Mouse (Mus musculus) heart, embryonic 13.5 days (tissue): ENCODE data around the gene Lhfp. TPM values are rescaled to one million over a fixed set of nuclear protein-coding genes. Genes with fewer than 3 reads are reported as not detected.

Experiments
- ATAC-seq: fragments of 200-750 bp; cut with Nextera tagmentation; 2 replicates; pipeline ENCODE4 v1.8.0; 2017; ENCODE audit warnings: moderate TSS enrichment; ENCODE audit not compliant: insufficient number of reproducible peaks, low FRiP score, low TSS enrichment; ENCODE audit errors: extremely low read depth
- H3K27ac ChIP-seq: fragments of 300-500 bp; sonication (generic); replicated peaks from 2 replicates; pipeline ENCODE4 v1.5.1; 2015; ENCODE audit warnings: moderate library complexity, mild to moderate bottlenecking, inconsistent platforms
- H3K27me3 ChIP-seq: fragments of 300-500 bp; sonication (generic); replicated peaks from 2 replicates; pipeline ENCODE4 v1.6.1; 2015; ENCODE audit warnings: mild to moderate bottlenecking, inconsistent platforms
- H3K36me3 ChIP-seq: fragments of 300-500 bp; sonication (generic); 2 replicates; pipeline ENCODE4 v1.6.1; 2015; ENCODE audit warnings: mild to moderate bottlenecking, inconsistent platforms
- H3K4me1 ChIP-seq: fragments of 300-500 bp; sonication (generic); 2 replicates; pipeline ENCODE4 v1.6.1; 2015; ENCODE audit warnings: inconsistent platforms
- H3K4me2 ChIP-seq: fragments of 300-500 bp; sonication (generic); 2 replicates; pipeline ENCODE4 v1.6.1; 2015; ENCODE audit warnings: inconsistent platforms, mild to moderate bottlenecking, moderate library complexity
- H3K4me3 ChIP-seq: fragments of 300-500 bp; sonication (generic); 2 replicates; pipeline ENCODE4 v1.5.1; 2015; ENCODE audit warnings: moderate library complexity, mild to moderate bottlenecking, inconsistent platforms
- H3K9ac ChIP-seq: fragments of 300-500 bp; sonication (generic); 2 replicates; pipeline ENCODE4 v1.6.1; 2015; ENCODE audit warnings: inconsistent platforms, mild to moderate bottlenecking, moderate library complexity
- H3K9me3 ChIP-seq: fragments of 300-500 bp; sonication (generic); 2 replicates; pipeline ENCODE4 v1.6.1; 2016; ENCODE audit warnings: inconsistent platforms
- WGBS: fragments of 180-500 bp; shearing (Covaris S2); methylation state at CpG from one replicate; pipeline ENCODE4 v1.1.7; 2015; ENCODE audit warnings: mixed read lengths; 5-methylcytosine and 5-hydroxymethylcytosine counted together
- polyA plus RNA-seq: library from polyadenylated mRNA; unstranded; fragments of >200 nt; fragmentation: Nextera tagmentation; extraction: Ambion mirVana; gene quantifications from 2 replicates; pipeline ENCODE4 v1.2.1, GENCODE M21; 2015

Gene Lhfp
- polyA plus RNA-seq, 1 experiment from 2014 or later, result 82.7 TPM

DNA sequence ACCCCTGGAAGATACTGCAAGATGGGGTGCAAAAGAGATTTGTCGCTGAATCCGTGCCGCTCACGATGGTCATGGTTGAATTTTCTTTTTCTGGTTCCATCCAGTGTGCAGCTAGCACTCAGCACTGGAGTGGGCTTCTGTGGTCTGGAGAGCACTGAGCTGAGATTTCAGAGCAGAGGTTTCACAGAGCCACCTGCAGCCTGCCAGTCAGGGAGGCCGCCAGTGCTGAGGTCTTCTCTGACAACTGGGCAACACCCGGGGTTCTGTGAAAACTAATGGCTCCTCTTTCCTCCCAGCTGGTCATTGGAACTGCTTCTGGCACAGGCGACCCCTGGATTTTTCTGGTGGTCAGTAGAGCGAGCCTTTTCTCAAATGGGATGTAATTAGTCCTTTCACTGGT is 84.2 kb downstream of the Lhfp start:
- ATAC-seq, result no peak
- no peaks in the 10 kb centered on the region for H3K27me3 ChIP-seq
- no peaks in the 10 kb centered on the region for H3K9me3 ChIP-seq
- H3K36me3 ChIP-seq, result no peaks in the 10 kb centered on the region
- H3K9ac ChIP-seq, result no peak overlapping the region
- no peak overlapping the region for H3K27ac ChIP-seq
- no peak overlapping the region for H3K4me2 ChIP-seq
- WGBS, result 76% methylated on average over 8 of the region's 8 CpGs
- peaks cover 13% of the 10 kb centered on the region for H3K4me1 ChIP-seq
- H3K4me3 ChIP-seq, result no peak overlapping the region

DNA sequence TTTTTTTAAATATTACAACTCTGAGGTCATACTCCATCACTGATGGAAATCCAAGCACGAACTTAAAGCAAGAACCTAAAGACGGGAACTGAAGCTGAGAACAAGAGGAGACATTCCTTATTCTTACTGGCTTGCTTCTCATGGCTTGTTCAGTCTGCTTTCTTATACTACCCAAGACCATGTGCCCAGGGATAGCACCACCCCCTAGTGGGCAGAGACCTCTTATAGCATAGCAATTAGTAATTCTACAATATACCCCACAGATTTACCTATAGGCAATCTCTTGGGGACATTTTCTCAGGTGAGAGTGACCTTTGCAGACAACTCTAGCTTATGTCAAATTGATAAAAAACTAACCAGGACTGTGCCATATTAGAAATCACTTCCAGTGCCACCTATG is 97.5 kb downstream of the Lhfp start:
- peaks cover 27% of the 10 kb centered on the region for H3K4me1 ChIP-seq
- 82% methylated on average over 2 of the region's 2 CpGs for WGBS
- no peak overlapping the region for H3K27ac ChIP-seq
- no peak overlapping the region for H3K9ac ChIP-seq
- H3K36me3 ChIP-seq, result peaks cover 3% of the 10 kb centered on the region; the same call in 1 of the 2 replicates
- H3K9me3 ChIP-seq, result peaks cover 4% of the 10 kb centered on the region; the same call in 1 of the 2 replicates
- ATAC-seq, result no peak
- H3K4me3 ChIP-seq, result no peak overlapping the region
- H3K4me2 ChIP-seq, result no peak overlapping the region
- H3K27me3 ChIP-seq, result no peaks in the 10 kb centered on the region

DNA sequence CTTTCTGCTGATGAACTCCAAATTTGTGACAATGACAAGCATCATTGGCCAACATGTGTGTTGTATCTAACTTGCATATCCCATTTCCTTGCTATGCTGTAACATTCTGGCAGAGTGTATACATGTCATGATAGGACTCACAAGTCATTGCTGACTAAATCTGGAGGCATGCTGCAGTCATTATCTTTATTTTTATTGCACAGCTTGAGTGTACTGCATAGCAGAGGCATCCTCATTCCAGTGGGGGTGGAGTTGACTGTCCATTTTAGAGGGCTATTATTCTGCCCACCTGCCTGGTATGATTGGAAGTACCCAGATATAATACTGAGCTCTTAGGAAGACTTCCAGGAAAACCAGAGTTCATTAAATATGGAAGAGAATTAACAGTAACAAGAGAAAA is 97.9 kb downstream of the Lhfp start:
- Histone ChIP-seq H3K27ac (no peak overlapping the region), H3K9ac (no peak overlapping the region), H3K4me3 (no peak overlapping the region), H3K36me3 (peaks cover 3% of the 10 kb centered on the region; the same call in 1 of the 2 replicates), H3K9me3 (peaks cover 4% of the 10 kb centered on the region; the same call in 1 of the 2 replicates), H3K27me3 (no peaks in the 10 kb centered on the region), H3K4me2 (no peak overlapping the region), H3K4me1 (peaks cover 27% of the 10 kb centered on the region)
- ATAC-seq, result no peak

DNA sequence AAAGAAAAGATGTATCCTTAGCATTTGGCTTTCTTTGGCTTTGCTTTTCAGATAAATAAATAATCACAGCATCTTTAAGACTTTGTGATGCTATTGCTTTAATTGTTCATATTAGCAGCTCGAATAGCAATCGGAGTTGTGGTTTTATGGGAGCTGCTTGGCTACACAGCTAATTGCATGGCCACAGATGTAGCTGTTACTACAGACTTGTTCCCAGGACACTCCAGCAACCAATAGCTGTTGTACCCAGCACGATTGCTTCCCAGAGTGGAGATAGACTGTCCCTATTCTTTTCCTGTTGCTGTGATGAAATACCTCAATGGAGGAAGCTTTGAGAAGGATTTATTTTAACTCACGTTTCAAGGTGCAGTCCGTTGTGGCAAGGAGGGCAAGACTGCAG is 98.3 kb downstream of the Lhfp start:
- Histone ChIP-seq H3K4me3 (no peak overlapping the region), H3K27ac (no peak overlapping the region), H3K9ac (no peak overlapping the region), H3K9me3 (peaks cover 4% of the 10 kb centered on the region; the same call in 1 of the 2 replicates), H3K4me2 (no peak overlapping the region), H3K4me1 (peaks cover 28% of the 10 kb centered on the region), H3K36me3 (peaks cover 3% of the 10 kb centered on the region; the same call in 1 of the 2 replicates), H3K27me3 (no peaks in the 10 kb centered on the region)
- 81% methylated on average over 5 of the region's 5 CpGs for WGBS
- ATAC-seq, result no peak

DNA sequence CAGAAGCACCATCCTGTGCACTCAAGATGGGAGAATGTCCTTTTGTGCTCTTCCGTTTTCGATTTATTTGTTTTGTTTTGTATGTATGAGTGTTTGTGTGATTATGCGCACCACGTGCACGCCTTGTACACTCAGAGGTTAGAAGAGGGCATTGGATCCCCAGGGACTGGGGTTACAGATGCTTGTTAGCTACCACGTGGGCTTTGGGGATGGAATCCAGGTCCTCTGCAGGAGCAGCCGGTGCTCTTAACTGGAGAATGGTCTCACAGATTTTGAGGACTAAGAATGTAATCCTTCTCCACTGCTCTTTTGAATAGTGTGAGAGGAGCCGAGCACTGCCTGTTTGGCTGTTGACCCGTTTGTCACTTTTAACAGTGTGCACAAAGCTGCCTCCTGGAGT is 101.2 kb downstream of the Lhfp start:
- peaks cover 33% of the 10 kb centered on the region for H3K4me1 ChIP-seq
- no peaks in the 10 kb centered on the region for H3K27me3 ChIP-seq
- H3K4me3 ChIP-seq, result no peak overlapping the region
- no peaks in the 10 kb centered on the region for H3K9me3 ChIP-seq
- H3K27ac ChIP-seq, result no peak overlapping the region
- no peaks in the 10 kb centered on the region for H3K36me3 ChIP-seq
- ATAC-seq, result no peak
- H3K9ac ChIP-seq, result no peak overlapping the region
- 69% methylated on average over 9 of the region's 9 CpGs for WGBS
- no peak overlapping the region for H3K4me2 ChIP-seq

DNA sequence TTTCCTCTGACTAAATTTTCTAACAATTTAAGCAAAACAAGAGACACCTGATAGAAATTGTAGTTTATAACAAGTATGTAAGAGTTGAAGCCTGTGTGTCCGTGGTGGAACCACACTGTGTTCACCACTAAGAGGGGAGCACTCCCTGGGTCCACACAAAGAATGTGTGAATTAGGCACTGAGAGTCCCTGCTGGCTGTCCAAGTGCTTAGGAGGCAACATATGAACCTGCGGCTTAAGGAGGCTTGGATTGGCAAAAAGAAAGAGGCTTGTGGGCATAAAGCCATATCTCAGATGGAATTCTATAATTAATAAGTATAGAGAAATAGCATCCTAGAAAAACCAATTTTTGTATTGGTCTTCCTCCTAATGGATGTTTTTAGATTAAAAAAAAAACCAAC is 104.2 kb downstream of the Lhfp start:
- Histone ChIP-seq H3K9me3 (no peaks in the 10 kb centered on the region), H3K36me3 (no peaks in the 10 kb centered on the region), H3K27me3 (no peaks in the 10 kb centered on the region), H3K4me3 (no peak overlapping the region), H3K4me1 (peaks cover 32% of the 10 kb centered on the region), H3K27ac (no peak overlapping the region), H3K9ac (no peak overlapping the region), H3K4me2 (no peak overlapping the region)
- 57% methylated on average over 2 of the region's 2 CpGs for WGBS
- ATAC-seq, result no peak

DNA sequence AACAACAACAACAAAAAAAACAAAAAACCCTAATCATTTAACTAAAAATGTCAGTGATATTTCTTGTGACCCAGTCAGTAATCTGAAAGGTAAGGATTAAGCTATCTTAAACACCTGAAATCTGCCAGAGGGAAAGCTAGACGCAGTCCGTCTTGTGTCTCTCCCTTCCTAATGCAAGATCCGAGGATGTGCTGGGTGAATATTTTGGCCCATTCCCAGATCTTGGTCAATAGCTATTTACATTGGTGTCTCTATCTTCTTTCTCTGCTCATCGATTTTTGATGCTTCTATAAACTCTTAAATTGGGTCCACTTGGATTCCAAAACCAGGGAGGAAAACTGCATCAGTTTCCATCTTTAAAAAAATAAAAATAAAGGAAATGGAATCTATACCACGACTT is 104.6 kb downstream of the Lhfp start:
- no peak for ATAC-seq

DNA sequence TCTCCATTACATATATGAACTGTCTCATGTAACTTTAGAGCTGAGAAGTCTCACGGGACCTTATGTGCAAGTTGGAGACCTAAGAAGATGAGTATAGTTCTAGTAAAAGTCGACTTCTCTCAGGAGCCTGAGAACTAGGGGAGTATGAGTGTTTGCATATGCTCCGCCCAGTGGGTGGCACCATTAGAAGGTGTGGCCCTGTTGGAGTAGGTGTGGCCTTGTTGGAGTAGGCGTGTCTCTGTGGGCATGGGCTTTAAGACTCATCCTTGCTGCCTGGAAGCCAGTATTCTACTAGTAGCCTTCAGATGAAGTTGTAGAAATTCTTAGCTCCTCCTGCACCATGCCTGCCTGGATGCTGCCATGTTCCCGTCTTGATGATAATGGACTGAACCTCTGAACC is 105.7 kb downstream of the Lhfp start:
- Histone ChIP-seq H3K27me3 (no peaks in the 10 kb centered on the region), H3K9me3 (no peaks in the 10 kb centered on the region), H3K4me3 (no peak overlapping the region), H3K4me1 (peaks cover 26% of the 10 kb centered on the region), H3K9ac (no peak overlapping the region), H3K27ac (no peak overlapping the region), H3K36me3 (0 out of 2 replicates have a peak, but pooled peaks cover 1% of the 10 kb centered on the region), H3K4me2 (no peak overlapping the region)
- no peak for ATAC-seq
- WGBS, result 78% methylated on average over 5 of the region's 5 CpGs

More for the DNA sequence above, 104.6 kb downstream of the Lhfp start:
- Histone ChIP-seq H3K36me3 (no peaks in the 10 kb centered on the region), H3K4me1 (peaks cover 32% of the 10 kb centered on the region), H3K4me3 (no peak overlapping the region), H3K9ac (no peak overlapping the region), H3K27ac (no peak overlapping the region), H3K4me2 (no peak overlapping the region), H3K27me3 (no peaks in the 10 kb centered on the region), H3K9me3 (no peaks in the 10 kb centered on the region)
- WGBS, result 68% methylated on average over 5 of the region's 5 CpGs

DNA sequence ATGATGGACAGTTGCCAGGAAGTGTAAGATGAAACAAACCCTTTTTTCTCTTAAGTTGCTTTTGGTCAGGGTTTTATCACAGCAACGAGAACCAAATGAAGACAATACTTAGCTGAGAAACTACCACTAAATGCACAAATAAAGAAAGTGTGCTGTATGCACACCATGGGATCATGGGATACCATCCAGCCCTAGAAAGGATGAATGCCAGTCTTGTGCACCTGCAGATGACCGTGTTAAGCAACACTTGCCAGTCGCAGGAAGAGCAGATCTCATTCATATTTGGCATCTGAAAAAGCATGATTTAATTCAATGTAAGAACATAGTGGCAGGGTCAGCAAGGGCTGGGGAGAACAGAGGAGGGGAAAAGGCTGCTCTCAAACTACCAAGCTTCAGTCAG is 107.4 kb downstream of the Lhfp start:
- 72% methylated on average over 3 of the region's 3 CpGs for WGBS
- peaks cover 16% of the 10 kb centered on the region for H3K4me1 ChIP-seq
- no peak for ATAC-seq
- H3K9ac ChIP-seq, result no peak overlapping the region
- H3K4me3 ChIP-seq, result no peak overlapping the region
- H3K9me3 ChIP-seq, result peaks cover 7% of the 10 kb centered on the region; the same call in 1 of the 2 replicates
- no peak overlapping the region for H3K27ac ChIP-seq
- no peak overlapping the region for H3K4me2 ChIP-seq
- H3K27me3 ChIP-seq, result no peaks in the 10 kb centered on the region
- peaks cover 17% of the 10 kb centered on the region for H3K36me3 ChIP-seq

DNA sequence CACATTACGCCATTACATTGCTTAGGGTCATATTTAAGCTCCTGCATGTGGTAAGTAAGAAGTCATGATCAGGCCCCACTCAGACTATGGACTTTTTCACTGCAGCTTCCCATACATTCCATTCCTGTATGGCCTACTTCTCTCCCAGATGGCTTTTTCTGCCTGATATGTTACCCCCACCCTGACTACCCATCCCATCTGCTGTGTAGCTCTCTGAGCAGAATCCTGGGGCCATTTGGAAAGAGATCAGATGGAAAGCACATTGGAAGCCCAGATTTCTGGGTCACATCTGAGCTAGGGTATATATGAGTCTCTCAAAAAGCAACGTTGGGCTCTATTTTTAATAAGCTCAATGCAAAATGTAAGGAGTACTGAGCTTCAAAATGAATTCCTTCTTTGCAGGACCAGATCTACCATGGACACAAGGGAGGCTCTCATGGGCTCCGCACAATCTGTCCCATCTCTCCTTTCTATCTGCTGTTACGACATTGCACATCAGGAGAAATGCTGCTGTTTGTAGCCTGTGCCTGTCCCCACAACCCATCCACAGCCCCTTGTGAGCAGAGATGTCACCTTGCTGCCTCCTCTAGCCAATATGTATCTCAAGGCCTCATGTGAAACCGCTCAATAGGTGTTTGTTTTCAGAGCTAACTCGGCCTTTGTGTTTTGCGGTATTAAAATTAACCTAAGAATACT is 108.4 kb downstream of the Lhfp start:
- 89% methylated on average over 7 of the region's 7 CpGs for WGBS
- Histone ChIP-seq H3K4me2 (no peak overlapping the region), H3K9ac (no peak overlapping the region), H3K27ac (no peak overlapping the region), H3K4me3 (no peak overlapping the region), H3K36me3 (peaks cover 17% of the 10 kb centered on the region), H3K27me3 (no peaks in the 10 kb centered on the region), H3K9me3 (peaks cover 7% of the 10 kb centered on the region; the same call in 1 of the 2 replicates), H3K4me1 (peaks cover 14% of the 10 kb centered on the region)
- no peak for ATAC-seq

DNA sequence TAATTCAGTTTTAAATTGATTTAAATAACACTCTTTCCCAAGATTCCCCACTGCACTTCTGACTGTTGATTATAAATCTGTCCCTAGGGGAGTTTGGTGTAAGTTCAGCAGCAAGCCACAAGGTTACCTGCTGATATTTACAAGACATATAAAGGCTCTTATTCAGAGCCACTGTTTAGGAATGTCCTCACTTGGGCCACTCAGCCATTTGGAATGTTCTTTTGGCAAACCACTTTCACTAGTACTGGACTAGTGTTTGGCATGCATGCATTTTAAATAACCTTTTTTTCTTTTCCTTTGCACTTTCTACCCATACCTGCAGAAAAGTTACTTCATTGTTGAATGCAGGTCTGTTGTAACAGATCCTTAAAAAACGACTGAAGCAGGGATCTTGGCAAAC is 109.8 kb downstream of the Lhfp start:
- WGBS, result 52% methylated on average over 1 of the region's 1 CpGs
- ATAC-seq, result no peak
- no peak overlapping the region for H3K27ac ChIP-seq

DNA sequence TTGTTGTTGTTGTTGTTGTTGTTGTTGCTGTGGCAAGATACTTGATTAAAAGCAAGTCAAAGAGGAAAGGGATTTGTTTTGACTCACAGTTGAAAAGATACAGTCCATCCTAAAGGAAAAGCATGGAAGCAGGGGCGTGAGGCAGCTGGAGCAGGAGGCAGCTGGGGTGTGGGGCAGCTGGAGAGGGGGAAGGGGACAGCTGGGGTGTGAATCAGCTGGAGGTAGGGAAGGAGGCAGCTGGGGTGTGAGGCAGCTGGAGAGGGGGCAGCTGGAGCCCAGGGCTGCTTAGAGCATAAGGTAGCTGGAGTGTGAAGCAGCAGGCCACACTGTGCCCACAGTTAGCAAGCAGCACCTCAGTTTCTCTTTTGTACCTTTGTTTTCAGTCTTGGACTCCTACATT is 110.3 kb downstream of the Lhfp start:
- Histone ChIP-seq H3K9ac (no peak overlapping the region), H3K9me3 (peaks cover 7% of the 10 kb centered on the region; the same call in 1 of the 2 replicates), H3K27ac (no peak overlapping the region), H3K27me3 (no peaks in the 10 kb centered on the region), H3K4me1 (peaks cover 11% of the 10 kb centered on the region), H3K36me3 (peaks cover 20% of the 10 kb centered on the region), H3K4me2 (no peak overlapping the region), H3K4me3 (no peak overlapping the region)
- no peak for ATAC-seq
- 72% methylated on average over 1 of the region's 1 CpGs for WGBS

More for the DNA sequence above, 109.8 kb downstream of the Lhfp start:
- Histone ChIP-seq H3K4me3 (no peak overlapping the region), H3K9ac (no peak overlapping the region), H3K9me3 (peaks cover 7% of the 10 kb centered on the region; the same call in 1 of the 2 replicates), H3K27me3 (no peaks in the 10 kb centered on the region), H3K4me2 (no peak overlapping the region), H3K36me3 (peaks cover 17% of the 10 kb centered on the region), H3K4me1 (peaks cover 11% of the 10 kb centered on the region)
